Mouse (Mus musculus) heart, postnatal 0 days (tissue): ENCODE measurements at regions not wholly inside any gene's neighbourhood (a gene's known extent, or its start where the extent isn't known, plus 50 kb on each side); places are given as distances from the start of the nearest gene placed in this dataset.

Experiments used
- ATAC-seq: fragments of 200-750 bp; cut with Nextera tagmentation; 2 replicates; pipeline ENCODE4 v1.8.0; 2017; ENCODE audit warnings: low read depth, moderate number of reproducible peaks, moderate library complexity; ENCODE audit not compliant: insufficient read depth
- DNase-seq: peaks from one replicate; pipeline ENCODE4 v3.0.0-alpha.2; 2016; ENCODE audit warnings: low spot score
- H3K27ac ChIP-seq: fragments of 300-500 bp; sonication (generic); 2 replicates; pipeline ENCODE4 v1.5.1; 2014; ENCODE audit warnings: low read depth, mild to moderate bottlenecking
- H3K27me3 ChIP-seq: fragments of 300-500 bp; sonication (generic); 2 replicates; pipeline ENCODE4 v1.6.1; 2014; ENCODE audit warnings: low read length, mixed read lengths; ENCODE audit not compliant: control insufficient read depth, insufficient read depth
- H3K36me3 ChIP-seq: fragments of 300-500 bp; sonication (generic); replicated peaks from 2 replicates; pipeline ENCODE4 v1.6.1; 2014; ENCODE audit warnings: low read length, mixed read lengths; ENCODE audit not compliant: control insufficient read depth, insufficient read depth
- H3K4me1 ChIP-seq: fragments of 300-500 bp; sonication (generic); 2 replicates; pipeline ENCODE4 v1.6.1; 2014; ENCODE audit warnings: antibody characterized with exemption; ENCODE audit not compliant: control insufficient read depth, insufficient read depth
- H3K4me2 ChIP-seq: fragments of 300-500 bp; sonication (generic); 2 replicates; pipeline ENCODE4 v1.6.1; 2014; ENCODE audit warnings: low read depth, mild to moderate bottlenecking, low read length, moderate library complexity
- H3K4me3 ChIP-seq: fragments of 300-500 bp; sonication (generic); 2 replicates; pipeline ENCODE4 v1.5.1; 2014; ENCODE audit warnings: low read depth, low read length
- H3K9ac ChIP-seq: fragments of 300-500 bp; sonication (generic); replicated peaks from 2 replicates; pipeline ENCODE4 v1.6.1; 2014; ENCODE audit warnings: low read depth, low read length, mixed read lengths
- H3K9me3 ChIP-seq: fragments of 300-500 bp; sonication (generic); replicated peaks from 2 replicates; pipeline ENCODE4 v1.6.1; 2016; ENCODE audit warnings: low read length; ENCODE audit not compliant: control insufficient read depth
- CTCF ChIP-seq: IDR thresholded peaks from 2 replicates; pipeline ENCODE4 v1.5.1; 2016; ENCODE audit warnings: antibody characterized with exemption, control low read depth, low read depth
- EP300 ChIP-seq: IDR thresholded peaks from 2 replicates; pipeline ENCODE4 v1.6.1; 2016; ENCODE audit warnings: antibody characterized with exemption, low read depth
- WGBS: fragments of 180-500 bp; shearing (Covaris S2); extraction: QIAGEN DNeasy Blood & Tissue Kit; methylation state at CpG from one replicate; pipeline ENCODE4 v1.1.7; 2014; 5-methylcytosine and 5-hydroxymethylcytosine counted together

DNA sequence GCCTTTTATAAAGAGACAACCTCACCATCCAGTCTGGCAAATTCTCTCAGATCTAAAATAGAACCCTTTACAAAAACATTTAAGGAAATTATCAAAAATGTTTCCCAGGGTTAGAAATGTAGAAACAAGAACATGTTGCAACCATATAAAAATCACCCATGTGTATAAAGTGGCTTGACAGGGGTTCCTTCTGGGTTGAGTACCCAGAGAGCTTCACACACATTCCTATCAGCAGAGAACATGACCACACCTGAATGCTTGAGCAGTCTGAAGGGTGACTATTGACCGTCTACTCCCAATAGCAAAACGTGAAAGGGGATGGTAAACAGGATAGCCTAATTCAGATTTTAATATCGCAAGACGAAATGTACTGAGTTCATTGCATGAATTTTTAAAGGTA, 57.8 kb upstream of the Zfand5 start:
- H3K27ac ChIP-seq, result no peak overlapping the region
- no peak overlapping the region for H3K4me3 ChIP-seq
- ATAC-seq, result no peak
- TF ChIP-seq EP300, result no peak
- no peak for TF ChIP-seq CTCF
- no peaks in the 10 kb centered on the region for H3K36me3 ChIP-seq
- no peak overlapping the region for H3K9ac ChIP-seq
- WGBS, result 84% methylated on average over 4 of the region's 4 CpGs
- DNase-seq, result no peak
- no peak overlapping the region for H3K4me2 ChIP-seq
- no peaks in the 10 kb centered on the region for H3K4me1 ChIP-seq
- H3K9me3 ChIP-seq, result no peaks in the 10 kb centered on the region
- no peaks in the 10 kb centered on the region for H3K27me3 ChIP-seq

DNA sequence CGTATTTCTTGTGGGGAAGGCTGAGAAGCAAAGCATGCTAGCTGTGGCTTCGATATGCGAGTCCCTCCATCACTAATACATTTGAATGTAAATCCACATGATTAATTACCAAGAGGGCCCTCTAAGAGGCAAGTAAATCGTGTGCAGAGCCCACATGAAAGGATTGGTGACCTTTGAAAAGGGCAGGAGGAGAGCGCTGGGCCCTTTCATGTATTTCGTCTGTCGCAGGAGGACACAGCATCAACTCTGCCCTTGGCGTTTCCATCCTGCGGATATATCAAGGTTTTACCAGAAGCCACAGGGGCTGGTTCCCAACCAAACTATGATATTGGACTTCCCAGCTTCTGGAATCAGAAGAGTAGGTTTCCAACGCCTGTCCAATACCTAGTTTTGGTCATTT, 78.6 kb upstream of the Zfand5 start:
- DNase-seq (no peak), ATAC-seq (no peak)
- Histone ChIP-seq H3K36me3 (no peaks in the 10 kb centered on the region), H3K9ac (no peak overlapping the region), H3K4me3 (no peak overlapping the region), H3K4me2 (no peak overlapping the region), H3K27me3 (no peaks in the 10 kb centered on the region), H3K27ac (no peak overlapping the region), H3K9me3 (no peaks in the 10 kb centered on the region), H3K4me1 (no peaks in the 10 kb centered on the region)
- 83% methylated on average over 10 of the region's 10 CpGs for WGBS
- no peak for TF ChIP-seq EP300
- TF ChIP-seq CTCF, result no peak

DNA sequence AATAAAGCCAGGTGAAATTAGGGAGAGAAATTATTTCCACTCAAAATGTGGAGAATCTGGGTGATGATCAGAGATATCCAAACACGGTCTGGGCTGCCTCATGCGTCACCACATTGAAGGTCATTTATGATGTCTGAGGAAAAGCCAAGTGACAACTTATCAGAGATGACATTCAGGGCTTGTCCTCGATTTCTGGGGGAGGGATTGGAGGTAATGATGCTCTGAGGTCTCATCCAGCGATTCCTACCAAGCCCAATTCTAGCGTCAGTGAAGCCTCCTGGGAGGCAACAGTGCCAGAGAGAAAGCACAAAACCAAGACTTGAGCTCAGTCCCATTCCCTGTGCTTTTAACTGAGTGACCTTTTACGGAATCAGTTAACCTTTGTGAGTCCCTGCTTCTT, 79.5 kb upstream of the Zfand5 start:
- H3K36me3 ChIP-seq, result no peaks in the 10 kb centered on the region
- H3K4me2 ChIP-seq, result no peak overlapping the region
- H3K27ac ChIP-seq, result no peak overlapping the region
- 71% methylated on average over 6 of the region's 6 CpGs for WGBS
- no peak for DNase-seq
- H3K9ac ChIP-seq, result no peak overlapping the region
- no peaks in the 10 kb centered on the region for H3K4me1 ChIP-seq
- H3K27me3 ChIP-seq, result no peaks in the 10 kb centered on the region
- ATAC-seq, result no peak
- H3K9me3 ChIP-seq, result no peaks in the 10 kb centered on the region
- no peak for TF ChIP-seq CTCF
- TF ChIP-seq EP300, result no peak
- H3K4me3 ChIP-seq, result no peak overlapping the region

DNA sequence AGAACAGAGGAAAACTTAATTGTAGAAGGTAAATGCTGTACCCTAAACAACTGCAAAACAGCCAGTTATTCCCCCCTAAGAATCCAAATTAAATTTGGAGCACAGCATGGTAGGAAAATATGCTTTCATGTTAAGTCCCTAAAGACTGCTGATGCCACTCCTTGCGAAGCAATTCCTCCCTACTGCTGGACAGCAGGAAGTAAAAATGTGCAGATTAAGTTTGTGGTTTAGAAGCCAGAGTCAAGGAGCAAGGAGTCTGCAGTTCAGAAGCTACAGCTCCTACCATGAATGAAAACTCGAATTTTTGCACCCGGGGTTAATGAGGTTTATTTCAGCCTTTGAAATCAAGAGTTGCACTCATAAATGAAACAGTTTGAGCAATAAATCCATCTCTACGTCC, 82.9 kb upstream of the Zfand5 start:
- H3K4me3 ChIP-seq, result no peak overlapping the region
- H3K27ac ChIP-seq, result no peak overlapping the region
- no peaks in the 10 kb centered on the region for H3K4me1 ChIP-seq
- H3K27me3 ChIP-seq, result no peaks in the 10 kb centered on the region
- DNase-seq, result no peak
- no peak overlapping the region for H3K4me2 ChIP-seq
- ATAC-seq, result no peak
- no peak for TF ChIP-seq EP300
- TF ChIP-seq CTCF, result no peak
- no peaks in the 10 kb centered on the region for H3K36me3 ChIP-seq
- H3K9ac ChIP-seq, result no peak overlapping the region
- no peaks in the 10 kb centered on the region for H3K9me3 ChIP-seq
- 64% methylated on average over 4 of the region's 4 CpGs for WGBS

DNA sequence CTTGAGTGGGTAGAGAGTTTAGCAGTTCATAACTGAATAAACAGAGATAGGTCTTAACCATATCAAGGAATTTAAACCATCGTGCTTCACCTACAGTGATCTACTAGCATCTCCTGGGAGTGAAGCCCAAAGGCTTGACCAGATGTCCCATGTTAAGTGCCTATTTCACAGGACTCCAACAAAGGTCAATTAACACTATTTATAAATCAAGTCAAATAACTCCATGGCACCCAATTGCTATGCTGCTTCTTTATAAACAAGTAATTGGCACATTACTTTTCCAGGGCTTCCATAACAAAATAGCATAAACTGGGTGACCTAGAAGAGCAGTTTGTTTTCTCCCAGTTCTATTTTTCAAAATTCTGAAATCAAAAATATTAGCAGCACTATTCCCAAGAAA, 85.4 kb upstream of the Zfand5 start:
- TF ChIP-seq EP300 (no peak), CTCF (no peak)
- 86% methylated on average over 1 of the region's 1 CpGs for WGBS
- no peak for ATAC-seq

DNA sequence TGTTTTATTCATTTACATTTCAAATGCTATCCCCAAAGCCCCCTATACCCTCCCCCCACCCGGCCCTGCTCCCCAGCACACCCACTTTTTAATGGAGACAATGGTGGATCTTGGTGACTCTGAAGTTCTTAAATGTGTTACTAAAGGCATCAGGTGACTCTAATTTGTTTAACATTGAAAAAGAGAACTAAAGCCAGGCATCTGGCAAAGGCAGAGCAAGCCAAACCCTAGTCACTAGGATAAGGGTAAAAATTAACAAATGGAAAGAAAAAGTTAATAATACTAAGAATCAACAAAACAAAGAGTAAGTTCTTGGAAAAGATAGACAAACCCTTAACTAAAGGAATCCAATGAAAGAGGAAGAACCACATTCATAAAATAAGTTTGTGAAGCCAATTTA, 86.1 kb upstream of the Zfand5 start:
- no peaks in the 10 kb centered on the region for H3K4me1 ChIP-seq
- no peaks in the 10 kb centered on the region for H3K36me3 ChIP-seq
- H3K9ac ChIP-seq, result no peak overlapping the region
- no peak overlapping the region for H3K4me3 ChIP-seq
- no peak for ATAC-seq
- no peaks in the 10 kb centered on the region for H3K9me3 ChIP-seq
- no peaks in the 10 kb centered on the region for H3K27me3 ChIP-seq
- WGBS, result 66% methylated on average over 1 of the region's 1 CpGs
- no peak for TF ChIP-seq EP300
- TF ChIP-seq CTCF, result no peak
- DNase-seq, result no peak
- no peak overlapping the region for H3K4me2 ChIP-seq
- no peak overlapping the region for H3K27ac ChIP-seq

More for the DNA sequence above, 85.4 kb upstream of the Zfand5 start:
- Histone ChIP-seq H3K27ac (no peak overlapping the region), H3K4me1 (no peaks in the 10 kb centered on the region), H3K27me3 (no peaks in the 10 kb centered on the region), H3K9ac (no peak overlapping the region), H3K4me3 (no peak overlapping the region), H3K36me3 (no peaks in the 10 kb centered on the region), H3K4me2 (no peak overlapping the region), H3K9me3 (no peaks in the 10 kb centered on the region)
- no peak for DNase-seq
